Mouse (Mus musculus) spleen, adult 2 months (tissue): ENCODE data around the gene Aacs. TPM values are rescaled to one million over a fixed set of nuclear protein-coding genes. Genes with fewer than 3 reads are reported as not detected.
A peak's percentile ranks its signal among the peaks of the same experiment; 100 is the strongest.

ENCODE experiments used
- DNase-seq, 2 experiments: peaks; one replicate each; pipeline versions ENCODE4 v3.0.0 to v3.0.0-alpha.2; 2012 to 2021; ENCODE audit warnings: low spot score in 2 of 2, low read depth in 1 of 2
- H3K27ac ChIP-seq: fragments of 200-500 bp; 2 replicates; pipeline ENCODE4 v1.5.1; 2012; ENCODE audit warnings: low read length, inconsistent platforms; ENCODE audit not compliant: insufficient read depth
- H3K27me3 ChIP-seq: fragments of 200-500 bp; 2 replicates; pipeline ENCODE4 v1.6.1; 2012; ENCODE audit warnings: mild to moderate bottlenecking, moderate library complexity, low read length, inconsistent platforms; ENCODE audit not compliant: control insufficient read depth, insufficient read depth
- H3K36me3 ChIP-seq: fragments of 200-500 bp; 2 replicates; pipeline ENCODE4 v1.6.1; 2012; ENCODE audit warnings: mild to moderate bottlenecking, low read length, inconsistent platforms; ENCODE audit not compliant: control insufficient read depth, insufficient read depth
- H3K4me1 ChIP-seq: fragments of 200-500 bp; 2 replicates; pipeline ENCODE4 v1.6.1; 2011; ENCODE audit warnings: inconsistent platforms; ENCODE audit not compliant: control insufficient read depth, insufficient read depth, insufficient read length
- H3K4me3 ChIP-seq: fragments of 200-500 bp; 2 replicates; pipeline ENCODE4 v1.5.1; 2011; ENCODE audit warnings: mild to moderate bottlenecking, inconsistent platforms; ENCODE audit not compliant: insufficient read depth, insufficient read length; ENCODE audit errors: extremely low read depth
- CTCF ChIP-seq: fragments of 200-500 bp; IDR thresholded peaks from 2 replicates; pipeline ENCODE4 v1.5.1; 2011; ENCODE audit warnings: mild to moderate bottlenecking, inconsistent platforms; ENCODE audit not compliant: insufficient read depth, insufficient read length, insufficient replicate concordance; ENCODE audit errors: extremely low read depth
- POLR2A ChIP-seq: fragments of 200-500 bp; IDR thresholded peaks from 2 replicates; pipeline ENCODE4 v1.6.1; 2011; ENCODE audit warnings: low read depth, low read length, inconsistent platforms
- WGBS: fragments of 180-500 bp; shearing (Covaris S2); methylation state at CpG from one replicate; pipeline ENCODE4 v1.1.7; 2018; 5-methylcytosine and 5-hydroxymethylcytosine counted together
- polyA plus RNA-seq: library from polyadenylated mRNA; depleted of rRNA; stranded (reverse); fragments of >200 nt; gene quantifications from 2 replicates; pipeline ENCODE4 v1.2.3, GENCODE M21; 2012

Aacs gene
- polyA plus RNA-seq, 1 experiment, result 23.4 TPM

GRCm38 (mm10) chr5:125502186-125502585, 26.6 kb downstream of the Aacs start:
- 80% methylated on average over 3 of the region's 3 CpGs for WGBS
- H3K4me1 ChIP-seq, result no peaks in the 10 kb centered on the region
- no peak overlapping the region for H3K4me3 ChIP-seq
- no peak overlapping the region for H3K27ac ChIP-seq
- DNase-seq, result no peak
- H3K36me3 ChIP-seq, result peaks cover 9% of the 10 kb centered on the region; the same call in 1 of the 2 replicates
- no peak for TF ChIP-seq POLR2A
- no peak for TF ChIP-seq CTCF
- H3K27me3 ChIP-seq, result no peaks in the 10 kb centered on the region

DNA sequence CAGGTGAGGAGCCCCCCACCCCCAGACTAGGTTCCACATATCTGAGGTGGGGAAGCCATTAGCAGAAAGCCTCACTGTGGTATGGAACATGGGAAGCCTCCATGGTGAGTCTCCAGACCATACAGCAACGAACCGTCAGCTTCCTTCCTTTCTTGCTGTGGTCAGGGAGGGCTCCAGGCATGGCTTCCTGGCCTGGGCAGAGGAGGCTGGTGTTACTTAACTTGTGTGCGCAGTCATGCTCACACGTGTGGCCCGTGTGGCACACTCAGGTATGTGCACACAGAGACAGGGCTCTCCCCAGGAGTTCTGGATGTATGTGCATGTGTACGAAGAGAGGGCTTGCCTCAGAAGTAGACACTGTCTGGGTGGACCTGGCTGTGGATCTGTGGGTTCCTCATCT, 28.0 kb downstream of the Aacs start:
- no peaks in the 10 kb centered on the region for H3K4me1 ChIP-seq
- no peak for DNase-seq
- peaks cover 10% of the 10 kb centered on the region; the same call in 1 of the 2 replicates for H3K36me3 ChIP-seq
- 52% methylated on average over 6 of the region's 6 CpGs for WGBS
- H3K4me3 ChIP-seq, result no peak overlapping the region
- no peak for TF ChIP-seq POLR2A
- TF ChIP-seq CTCF, result no peak
- H3K27ac ChIP-seq, result no peak overlapping the region
- H3K27me3 ChIP-seq, result no peaks in the 10 kb centered on the region

- TF ChIP-seq POLR2A, result no peak
- no peak for TF ChIP-seq CTCF
- no peak overlapping the region for H3K4me3 ChIP-seq
- H3K4me1 ChIP-seq, result no peaks in the 10 kb centered on the region
- H3K27me3 ChIP-seq, result no peaks in the 10 kb centered on the region
- H3K27ac ChIP-seq, result no peak overlapping the region
- WGBS, result 89% methylated on average over 11 of the region's 11 CpGs
- no peak for DNase-seq
- peaks cover 10% of the 10 kb centered on the region; the same call in 1 of the 2 replicates for H3K36me3 ChIP-seq
Observed at GRCm38 (mm10) chr5:125504692-125505091, 29.1 kb downstream of the Aacs start.

- Histone ChIP-seq H3K4me3 (no peak overlapping the region), H3K27me3 (no peaks in the 10 kb centered on the region), H3K27ac (no peak overlapping the region), H3K4me1 (no peaks in the 10 kb centered on the region), H3K36me3 (peaks cover 16% of the 10 kb centered on the region)
- no peak for DNase-seq
- 96% methylated on average over 15 of the region's 15 CpGs for WGBS
- TF ChIP-seq CTCF, result no peak
Observed at GRCm38 (mm10) chr5:125505968-125506367, 30.4 kb downstream of the Aacs start.

- DNase-seq, result no peak
Observed at GRCm38 (mm10) chr5:125507582-125507981, 32.0 kb downstream of the Aacs start.

GRCm38 (mm10) chr5:125508006-125508405, 32.4 kb downstream of the Aacs start:
- Histone ChIP-seq H3K27me3 (no peaks in the 10 kb centered on the region), H3K4me1 (no peaks in the 10 kb centered on the region), H3K27ac (no peak overlapping the region), H3K4me3 (no peak overlapping the region), H3K36me3 (peaks cover 26% of the 10 kb centered on the region)
- TF ChIP-seq CTCF (no peak), POLR2A (no peak)
- no peak for DNase-seq
- WGBS, result 88% methylated on average over 10 of the region's 10 CpGs

More at GRCm38 (mm10) chr5:125507582-125507981, 32.0 kb downstream of the Aacs start:
- H3K27me3 ChIP-seq, result no peaks in the 10 kb centered on the region
- no peaks in the 10 kb centered on the region for H3K4me1 ChIP-seq
- TF ChIP-seq CTCF (no peak), POLR2A (no peak)
- 92% methylated on average over 9 of the region's 9 CpGs for WGBS
- no peak overlapping the region for H3K27ac ChIP-seq
- H3K4me3 ChIP-seq, result no peak overlapping the region
- peaks cover 22% of the 10 kb centered on the region for H3K36me3 ChIP-seq

DNA sequence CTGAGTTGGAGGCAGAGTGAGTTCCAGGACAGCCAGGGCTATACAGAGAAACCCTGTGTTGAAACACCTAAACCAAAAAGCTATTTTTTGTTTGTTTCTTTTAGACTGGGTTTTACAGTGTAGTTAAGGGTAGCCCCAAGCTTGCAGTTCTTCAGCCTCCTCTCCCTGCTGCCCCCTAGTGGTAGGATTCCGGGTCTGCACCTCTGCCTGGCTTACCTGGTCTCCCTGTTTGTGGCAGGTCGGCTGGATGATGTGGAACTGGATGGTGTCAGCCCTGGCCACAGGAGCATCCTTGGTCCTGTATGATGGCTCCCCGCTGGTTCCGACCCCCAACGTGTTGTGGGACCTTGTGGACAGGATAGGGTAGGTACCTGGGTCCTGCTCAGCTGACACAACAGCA, 33.9 kb downstream of the Aacs start:
- 55% methylated on average over 5 of the region's 5 CpGs for WGBS
- Histone ChIP-seq H3K4me3 (no peak overlapping the region), H3K36me3 (peaks cover 33% of the 10 kb centered on the region), H3K27me3 (no peaks in the 10 kb centered on the region), H3K27ac (no peak overlapping the region), H3K4me1 (no peaks in the 10 kb centered on the region)
- TF ChIP-seq POLR2A, result no peak
- TF ChIP-seq CTCF, result peak; percentile 86; the same call in 1 of the 2 replicates
- DNase-seq, result peak in 1 of 2 experiments; percentile 53

- TF ChIP-seq CTCF (no peak), POLR2A (no peak)
- 92% methylated on average over 12 of the region's 12 CpGs for WGBS
- Histone ChIP-seq H3K27me3 (no peaks in the 10 kb centered on the region), H3K27ac (no peak overlapping the region), H3K4me3 (no peak overlapping the region), H3K4me1 (no peaks in the 10 kb centered on the region), H3K36me3 (peaks cover 44% of the 10 kb centered on the region)
- DNase-seq, result no peak
Observed at GRCm38 (mm10) chr5:125515006-125515405, 39.4 kb downstream of the Aacs start.
